Mouse (Mus musculus): ENCODE data around the gene Jade2. TPM values are rescaled to one million over a fixed set of nuclear protein-coding genes. Genes with fewer than 3 reads are reported as not detected.
A peak's percentile ranks its signal among the peaks of the same experiment; 100 is the strongest.

The Jade2 gene
- total and polyA plus RNA-seq, 2 experiments from 2014 or later, result 0.56 to 3.3 TPM

DNA sequence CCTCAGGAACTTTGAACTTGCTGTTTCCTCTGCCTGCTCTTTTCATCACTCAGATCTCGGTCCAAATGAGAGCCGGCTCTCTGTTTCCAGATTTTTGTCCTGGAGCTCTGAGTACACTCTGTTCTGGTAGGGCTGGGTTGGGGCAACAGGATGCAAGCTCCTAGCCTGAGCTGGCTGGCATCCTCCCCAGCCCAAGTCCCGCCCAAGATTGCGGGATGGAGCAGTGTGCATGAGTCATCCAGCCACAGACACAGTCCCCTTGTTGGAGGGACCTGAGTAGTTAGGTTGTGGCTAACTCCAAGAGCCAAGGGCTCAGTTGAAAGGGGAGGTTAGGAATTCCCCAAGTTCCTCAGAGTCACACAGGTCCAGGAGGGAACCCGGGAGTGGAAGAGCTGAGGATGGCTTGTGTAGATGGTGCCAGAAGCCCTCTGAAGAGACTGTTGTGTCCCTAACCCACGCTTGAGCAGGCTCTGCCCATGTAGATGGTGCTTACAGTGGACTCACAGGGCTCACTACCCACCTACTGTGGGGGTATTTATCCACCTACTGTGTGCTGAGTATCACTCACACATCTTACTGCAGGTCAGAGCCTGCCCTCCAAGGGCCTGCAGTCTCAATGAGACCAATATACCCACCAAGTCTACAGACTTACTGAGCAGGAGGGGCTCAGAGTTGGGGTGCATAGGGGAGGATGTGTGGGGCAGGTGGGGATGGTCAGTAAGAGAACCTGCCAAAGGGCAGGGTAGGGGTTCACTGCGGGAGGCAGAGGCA lies 17.0 kb upstream of the Jade2 start:
- Histone ChIP-seq H3K4me1 (ENCODE audit: insufficient read depth) (no peaks in the 10 kb centered on the region), H3K36me3 (ENCODE audit: insufficient read depth) (no peaks in the 10 kb centered on the region), H3K4me3 (ENCODE audit: low read depth, low read length) (no peak overlapping the region), H3K4me2 (ENCODE audit: low read depth) (no peak overlapping the region), H3K27me3 (ENCODE audit: insufficient read depth, low read length) (no peaks in the 10 kb centered on the region), H3K9ac (no peak overlapping the region), H3K27ac (ENCODE audit: low read depth, low read length) (no peak overlapping the region), H3K9me3 (ENCODE audit: low read length) (no peaks in the 10 kb centered on the region)
- no peak for ATAC-seq
- no peak for TF ChIP-seq CTCF (IDR thresholded peaks at IDR 0.05; ENCODE audit: low read depth)
- 82% methylated on average over 7 of the region's 7 CpGs for WGBS
- DNase-seq, result no peak

DNA sequence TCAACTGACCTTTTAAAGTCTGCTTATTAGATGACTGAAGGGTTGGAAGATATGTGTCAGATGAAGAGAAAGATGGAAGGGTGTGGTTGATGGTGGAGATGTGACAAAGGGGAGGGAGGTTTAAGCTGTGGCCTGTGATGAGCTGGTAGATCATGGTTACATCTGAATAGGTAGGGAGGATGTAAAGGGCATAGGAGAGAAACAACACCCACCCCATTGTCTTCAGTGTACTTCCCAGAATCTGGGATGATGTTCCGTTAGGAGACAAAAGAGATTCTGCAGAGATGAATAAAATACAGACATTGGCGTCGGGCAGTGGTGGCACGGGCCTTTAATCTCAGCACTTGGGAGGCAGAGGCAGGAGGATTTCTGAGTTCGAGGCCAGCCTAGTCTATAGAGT lies 15.7 kb upstream of the Jade2 start:
- Histone ChIP-seq H3K4me3 (ENCODE audit: low read depth, low read length) (no peak overlapping the region), H3K36me3 (ENCODE audit: insufficient read depth) (no peaks in the 10 kb centered on the region), H3K9me3 (ENCODE audit: low read length) (no peaks in the 10 kb centered on the region), H3K4me1 (ENCODE audit: insufficient read depth) (no peaks in the 10 kb centered on the region), H3K27ac (ENCODE audit: low read depth, low read length) (no peak overlapping the region), H3K4me2 (ENCODE audit: low read depth) (no peak overlapping the region), H3K27me3 (ENCODE audit: insufficient read depth, low read length) (no peaks in the 10 kb centered on the region), H3K9ac (no peak overlapping the region)
- no peak for TF ChIP-seq CTCF (IDR thresholded peaks at IDR 0.05; ENCODE audit: low read depth)
- 91% methylated on average over 5 of the region's 5 CpGs for WGBS
- no peak for ATAC-seq
- no peak for DNase-seq

DNA sequence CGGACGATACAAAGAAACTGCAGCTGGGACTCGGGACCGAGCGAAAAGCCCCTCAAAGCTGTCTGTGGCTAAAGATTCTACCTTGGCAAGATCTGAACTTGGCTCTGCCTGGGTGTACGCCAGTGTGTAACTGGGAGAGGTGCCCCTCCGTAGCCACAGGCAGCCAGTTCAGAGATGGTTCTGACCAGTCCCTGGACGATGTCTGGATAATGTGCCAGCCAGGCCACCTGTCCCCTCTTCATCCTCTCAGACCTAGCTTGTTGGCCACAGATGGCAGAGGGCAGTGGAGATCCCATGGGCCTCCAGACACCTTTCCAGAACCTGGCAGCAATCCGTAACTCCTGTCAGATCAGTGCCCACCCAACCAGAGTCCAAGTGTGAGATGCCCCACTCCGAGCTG lies 9.8 kb upstream of the Jade2 start:
- H3K36me3 ChIP-seq (ENCODE audit: insufficient read depth), result no peaks in the 10 kb centered on the region
- no peak overlapping the region for H3K4me3 ChIP-seq (ENCODE audit: low read depth, low read length)
- H3K9ac ChIP-seq, result no peak overlapping the region
- H3K4me1 ChIP-seq (ENCODE audit: insufficient read depth), result no peaks in the 10 kb centered on the region
- DNase-seq, result no peak
- no peak for TF ChIP-seq CTCF (IDR thresholded peaks at IDR 0.05; ENCODE audit: low read depth)
- ATAC-seq, result no peak
- no peaks in the 10 kb centered on the region for H3K27me3 ChIP-seq (ENCODE audit: insufficient read depth, low read length)
- H3K9me3 ChIP-seq (ENCODE audit: low read length), result no peaks in the 10 kb centered on the region
- WGBS, result 85% methylated on average over 10 of the region's 10 CpGs
- no peak overlapping the region for H3K4me2 ChIP-seq (ENCODE audit: low read depth)
- no peak overlapping the region for H3K27ac ChIP-seq (ENCODE audit: low read depth, low read length)

DNA sequence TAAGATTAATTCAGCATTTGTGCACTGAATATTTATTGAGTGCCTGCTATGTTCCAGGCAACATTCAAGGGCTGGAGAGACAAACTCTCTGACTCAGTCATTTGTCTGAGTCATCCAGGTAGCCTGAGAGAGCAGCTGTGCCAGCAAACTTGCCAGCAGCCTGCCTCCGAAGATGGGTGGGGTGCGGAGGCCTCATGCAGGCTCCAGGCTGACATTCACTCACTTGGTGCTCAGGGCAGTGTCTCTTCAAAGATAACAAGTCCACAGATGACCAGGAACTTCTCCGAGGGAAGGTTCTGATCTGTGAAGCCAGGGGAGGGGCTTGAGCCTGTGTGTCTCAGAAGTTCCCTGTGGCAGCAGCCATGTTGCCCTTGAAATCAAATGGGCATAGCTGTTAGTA lies 8.6 kb upstream of the Jade2 start:
- no peak overlapping the region for H3K9ac ChIP-seq
- no peak overlapping the region for H3K4me2 ChIP-seq (ENCODE audit: low read depth)
- ATAC-seq (no peak), DNase-seq (no peak)
- H3K27ac ChIP-seq (ENCODE audit: low read depth, low read length), result no peak overlapping the region
- no peaks in the 10 kb centered on the region for H3K9me3 ChIP-seq (ENCODE audit: low read length)
- H3K36me3 ChIP-seq (ENCODE audit: insufficient read depth), result no peaks in the 10 kb centered on the region
- H3K4me1 ChIP-seq (ENCODE audit: insufficient read depth), result no peaks in the 10 kb centered on the region
- 82% methylated on average over 3 of the region's 3 CpGs for WGBS
- no peaks in the 10 kb centered on the region for H3K27me3 ChIP-seq (ENCODE audit: insufficient read depth, low read length)
- no peak overlapping the region for H3K4me3 ChIP-seq (ENCODE audit: low read depth, low read length)
- no peak for TF ChIP-seq CTCF (IDR thresholded peaks at IDR 0.05; ENCODE audit: low read depth)

DNA sequence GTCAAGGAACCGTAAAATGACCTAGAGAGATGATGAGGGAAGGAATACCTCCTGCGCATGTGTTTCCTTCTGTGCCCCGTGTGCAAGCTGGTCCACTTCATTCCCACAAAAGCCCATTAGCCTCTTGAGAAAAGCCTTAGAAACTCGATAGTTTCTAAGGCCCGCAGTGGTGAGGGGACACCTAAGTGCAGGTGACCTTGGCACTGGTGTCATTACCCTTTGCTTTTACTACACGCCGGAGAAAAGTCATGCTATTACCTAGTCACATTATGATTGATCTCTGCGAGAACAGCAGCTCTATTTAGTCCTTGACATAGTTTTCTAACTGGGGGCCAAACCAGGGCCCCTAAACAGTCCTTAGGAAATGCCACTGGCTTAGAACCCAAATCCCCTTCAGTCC lies 3.2 kb upstream of the Jade2 start:
- no peak overlapping the region for H3K4me3 ChIP-seq (ENCODE audit: low read depth, low read length)
- ATAC-seq, result no peak
- no peak for TF ChIP-seq CTCF (IDR thresholded peaks at IDR 0.05; ENCODE audit: low read depth)
- 0 out of 2 replicates have a peak, but pooled peaks cover 3% of the 10 kb centered on the region for H3K27me3 ChIP-seq (ENCODE audit: insufficient read depth, low read length)
- DNase-seq, result no peak
- no peaks in the 10 kb centered on the region for H3K4me1 ChIP-seq (ENCODE audit: insufficient read depth)
- H3K9ac ChIP-seq, result no peak overlapping the region
- WGBS, result 85% methylated on average over 8 of the region's 8 CpGs
- no peaks in the 10 kb centered on the region for H3K36me3 ChIP-seq (ENCODE audit: insufficient read depth)
- H3K9me3 ChIP-seq (ENCODE audit: low read length), result no peaks in the 10 kb centered on the region
- H3K4me2 ChIP-seq (ENCODE audit: low read depth), result no peak overlapping the region
- no peak overlapping the region for H3K27ac ChIP-seq (ENCODE audit: low read depth, low read length)

DNA sequence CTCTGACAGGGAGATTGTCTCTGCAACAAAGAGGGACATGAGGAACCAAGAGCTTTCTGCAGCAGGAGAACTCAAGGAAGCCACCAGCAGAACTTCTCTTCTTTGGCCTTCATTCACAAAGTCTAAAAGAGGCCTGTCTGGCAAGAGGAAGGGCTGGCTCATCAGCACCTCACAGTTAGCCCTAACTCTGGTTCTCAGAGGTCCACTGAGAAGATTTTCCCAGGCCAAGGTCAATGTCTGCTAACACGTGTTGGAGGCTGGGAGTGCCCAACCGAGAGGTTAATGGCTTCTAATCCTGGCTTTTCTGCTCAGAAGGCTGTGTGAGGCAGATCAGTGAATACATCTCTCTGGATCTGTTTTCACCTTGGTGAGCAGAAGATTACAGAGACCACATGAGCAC lies 2.1 kb upstream of the Jade2 start:
- Histone ChIP-seq H3K27me3 (ENCODE audit: insufficient read depth, low read length) (0 out of 2 replicates have a peak, but pooled peaks cover 3% of the 10 kb centered on the region), H3K4me1 (ENCODE audit: insufficient read depth) (no peaks in the 10 kb centered on the region), H3K9ac (no peak overlapping the region), H3K9me3 (ENCODE audit: low read length) (no peaks in the 10 kb centered on the region), H3K36me3 (ENCODE audit: insufficient read depth) (no peaks in the 10 kb centered on the region), H3K4me3 (ENCODE audit: low read depth, low read length) (no peak overlapping the region), H3K27ac (ENCODE audit: low read depth, low read length) (no peak overlapping the region), H3K4me2 (ENCODE audit: low read depth) (no peak overlapping the region)
- ATAC-seq, result no peak
- WGBS, result 31% methylated on average over 2 of the region's 2 CpGs
- no peak for TF ChIP-seq CTCF (IDR thresholded peaks at IDR 0.05; ENCODE audit: low read depth)
- DNase-seq, result no peak

DNA sequence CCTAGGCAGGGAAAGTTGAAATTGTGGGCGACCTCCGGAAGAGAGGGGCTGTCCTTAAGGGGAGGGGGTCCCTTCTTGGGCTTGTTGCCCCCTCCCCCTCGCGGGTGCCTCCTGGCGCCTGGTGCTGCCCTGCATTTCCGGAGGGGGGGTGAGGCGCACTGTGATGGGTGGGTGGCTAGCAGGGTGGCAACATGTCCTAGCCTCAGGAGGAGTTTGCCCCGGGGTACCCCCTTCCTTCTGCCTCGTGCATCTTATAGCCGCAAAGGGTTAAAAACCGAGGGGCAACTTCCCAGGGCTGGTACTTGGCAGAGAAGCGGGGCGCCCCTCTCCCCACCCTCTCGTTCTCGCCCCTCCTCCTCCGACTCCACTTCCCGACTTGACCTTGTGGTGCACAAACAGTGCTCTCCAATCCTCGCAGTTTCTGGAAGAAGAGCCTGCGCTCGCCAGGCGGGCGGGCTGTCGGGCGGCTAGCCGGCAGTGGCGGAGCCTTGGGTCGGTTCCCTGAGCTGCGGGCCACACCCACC lies 1.1 kb upstream of the Jade2 start:
- 0 out of 2 replicates have a peak, but pooled peaks have one; percentile 8 for ATAC-seq
- 6% methylated on average over 27 of the region's 28 CpGs for WGBS

More for the DNA sequence above, 1.1 kb upstream of the Jade2 start:
- no peak for TF ChIP-seq CTCF (IDR thresholded peaks at IDR 0.05; ENCODE audit: low read depth)
- H3K4me2 ChIP-seq (ENCODE audit: low read depth), result peak overlapping the region; percentile 99
- no peaks in the 10 kb centered on the region for H3K9me3 ChIP-seq (ENCODE audit: low read length)
- peak; percentile 27 for DNase-seq
- peak overlapping the region; percentile 77 for H3K27ac ChIP-seq (ENCODE audit: low read depth, low read length)
- H3K36me3 ChIP-seq (ENCODE audit: insufficient read depth), result no peaks in the 10 kb centered on the region
- no peaks in the 10 kb centered on the region for H3K4me1 ChIP-seq (ENCODE audit: insufficient read depth)
- peak overlapping the region; percentile 63 for H3K4me3 ChIP-seq (ENCODE audit: low read depth, low read length)
- peak overlapping the region; percentile 70 for H3K9ac ChIP-seq
- H3K27me3 ChIP-seq (ENCODE audit: insufficient read depth, low read length), result 0 out of 2 replicates have a peak, but pooled peaks cover 3% of the 10 kb centered on the region

All from forebrain, postnatal 0 days (tissue).